Mouse (Mus musculus) MEL (cell line): Measurements from ENCODE around the gene Moxd1. TPM values are rescaled to one million over a fixed set of nuclear protein-coding genes. Genes with fewer than 3 reads are reported as not detected.

Source experiments
- DNase-seq: peaks from one replicate; pipeline ENCODE4 v3.0.0; 2011; ENCODE audit warnings: low read depth, low spot score
- H3K27ac ChIP-seq: 2 replicates; pipeline ENCODE4 v1.5.1; 2012; ENCODE audit warnings: low read depth, mild to moderate bottlenecking, control low read depth, low read length, moderate library complexity; ENCODE audit not compliant: control insufficient read depth
- H3K27me3 ChIP-seq, 2 experiments: fragments of 150-350 bp in 1 of 2; sonication (generic) in 1 of 2; 2 replicates each; pipeline ENCODE4 v1.6.1; 2012; ENCODE audit warnings: low read length in 2 of 2, mild to moderate bottlenecking in 2 of 2, improper control_type of control experiment in 1 of 2, moderate library complexity in 1 of 2; ENCODE audit not compliant: insufficient read depth in 2 of 2, control insufficient read depth in 1 of 2
- H3K36me3 ChIP-seq, 2 experiments: 2 replicates each; pipeline ENCODE4 v1.6.1; 2012 to 2014; ENCODE audit warnings: low read length in 2 of 2, improper control_type of control experiment in 1 of 2, inconsistent platforms in 1 of 2, mild to moderate bottlenecking in 1 of 2; ENCODE audit not compliant: insufficient read depth in 2 of 2, control insufficient read depth in 1 of 2
- H3K4me1 ChIP-seq, 2 experiments: fragments of 150-350 bp in 1 of 2; sonication (generic) in 1 of 2; 2 replicates each; pipeline ENCODE4 v1.6.1; 2012; ENCODE audit warnings: low read length in 2 of 2, improper control_type of control experiment in 1 of 2, mild to moderate bottlenecking in 1 of 2; ENCODE audit not compliant: insufficient read depth in 2 of 2, control insufficient read depth in 1 of 2
- H3K4me3 ChIP-seq, 2 experiments: fragments of 150-350 bp in 1 of 2; sonication (generic) in 1 of 2; 2 replicates each; pipeline ENCODE4 v1.5.1; 2012; ENCODE audit warnings: low read depth in 2 of 2, low read length in 2 of 2, mild to moderate bottlenecking in 2 of 2, moderate library complexity in 2 of 2, control low read depth in 1 of 2, improper control_type of control experiment in 1 of 2; ENCODE audit not compliant: control insufficient read depth in 1 of 2, insufficient read depth in 1 of 2
- H3K79me2 ChIP-seq: 2 replicates; pipeline ENCODE4 v1.6.1; 2012; ENCODE audit warnings: mild to moderate bottlenecking, low read length, moderate library complexity; ENCODE audit not compliant: control insufficient read depth, poor library complexity, insufficient read depth
- H3K9ac ChIP-seq: 2 replicates; pipeline ENCODE4 v1.6.1; 2012; ENCODE audit warnings: low read depth, mild to moderate bottlenecking, control low read depth, low read length, moderate library complexity; ENCODE audit not compliant: control insufficient read depth, poor library complexity, severe bottlenecking
- H3K9me3 ChIP-seq: fragments of 150-350 bp; sonication (generic); replicated peaks from 2 replicates; pipeline ENCODE4 v1.6.1; 2012; ENCODE audit warnings: mild to moderate bottlenecking, low read length, improper control_type of control experiment, moderate library complexity; ENCODE audit not compliant: insufficient read depth
- CHD1 ChIP-seq: IDR thresholded peaks from 2 replicates; pipeline ENCODE4 v1.6.1; 2012; ENCODE audit warnings: low read depth, mild to moderate bottlenecking, inconsistent platforms, low read length, improper control_type of control experiment
- CHD2 ChIP-seq: IDR thresholded peaks from 2 replicates; pipeline ENCODE4 v1.6.1; 2011; ENCODE audit warnings: low read length, improper control_type of control experiment
- CTCF ChIP-seq, 3 experiments: IDR thresholded peaks in 2 of 3; conservative IDR thresholded peaks in 1 of 3; 2 replicates each; pipeline ENCODE4 v1.5.1; 2011 to 2012; ENCODE audit warnings: low read length in 3 of 3, low read depth in 2 of 3, mild to moderate bottlenecking in 2 of 3, improper control_type of control experiment in 1 of 3, inconsistent platforms in 1 of 3, mixed read lengths in 1 of 3, moderate library complexity in 1 of 3; ENCODE audit not compliant: control insufficient read depth in 1 of 3, insufficient read depth in 1 of 3, poor library complexity in 1 of 3, severe bottlenecking in 1 of 3
- ELF1 ChIP-seq: IDR thresholded peaks from 2 replicates; pipeline ENCODE4 v1.6.1; 2014; ENCODE audit warnings: low read depth, mild to moderate bottlenecking, inconsistent platforms, low read length, improper control_type of control experiment, moderate library complexity
- EP300 ChIP-seq, 2 experiments: IDR thresholded peaks; 2 replicates each; pipeline ENCODE4 v1.6.1; 2011; ENCODE audit warnings: improper control_type of control experiment in 2 of 2, low read length in 2 of 2, low read depth in 1 of 2, mild to moderate bottlenecking in 1 of 2
- ETS1 ChIP-seq: IDR thresholded peaks from 2 replicates; pipeline ENCODE4 v1.6.1; 2012; ENCODE audit warnings: low read depth, mild to moderate bottlenecking, inconsistent platforms, low read length, improper control_type of control experiment, moderate library complexity
- HCFC1 ChIP-seq: IDR thresholded peaks from 2 replicates; pipeline ENCODE4 v1.6.1; 2012; ENCODE audit warnings: low read depth, mild to moderate bottlenecking, inconsistent platforms, low read length, improper control_type of control experiment, moderate library complexity
- KAT2A ChIP-seq: conservative IDR thresholded peaks from 2 replicates; pipeline ENCODE4 v1.6.1; 2012; ENCODE audit warnings: low read depth, low read length, improper control_type of control experiment, inconsistent platforms
- MAZ ChIP-seq: IDR thresholded peaks from 2 replicates; pipeline ENCODE4 v1.6.1; 2012; ENCODE audit warnings: low read depth, mild to moderate bottlenecking, inconsistent platforms, low read length, improper control_type of control experiment
- MEF2A ChIP-seq: IDR thresholded peaks from 2 replicates; pipeline ENCODE4 v1.6.1; 2014; ENCODE audit warnings: low read depth, mild to moderate bottlenecking, inconsistent platforms, low read length, improper control_type of control experiment; ENCODE audit not compliant: poor library complexity, insufficient replicate concordance, severe bottlenecking; ENCODE audit errors: extremely low read depth
- NELFE ChIP-seq: IDR thresholded peaks from 2 replicates; pipeline ENCODE4 v1.6.1; 2011; ENCODE audit warnings: low read depth, low read length, improper control_type of control experiment
- NRF1 ChIP-seq: IDR thresholded peaks from 2 replicates; pipeline ENCODE4 v1.6.1; 2014; ENCODE audit warnings: low read depth, mild to moderate bottlenecking, inconsistent platforms, low read length, improper control_type of control experiment, moderate library complexity; ENCODE audit not compliant: poor library complexity, insufficient read depth, severe bottlenecking
- POLR2AphosphoS2 ChIP-seq: IDR thresholded peaks from 2 replicates; pipeline ENCODE4 v1.6.1; 2011; ENCODE audit warnings: low read length, improper control_type of control experiment
- POLR2AphosphoS5 ChIP-seq: IDR thresholded peaks from 2 replicates; pipeline ENCODE4 v1.6.1; 2012; ENCODE audit warnings: low read depth, borderline replicate concordance, mild to moderate bottlenecking, inconsistent platforms, low read length, moderate library complexity, mixed read lengths
- RCOR1 ChIP-seq: IDR thresholded peaks from 2 replicates; pipeline ENCODE4 v1.6.1; 2012; ENCODE audit warnings: low read depth, mild to moderate bottlenecking, inconsistent platforms, low read length, improper control_type of control experiment
- SMC3 ChIP-seq: IDR thresholded peaks from 2 replicates; pipeline ENCODE4 v1.6.1; 2011; ENCODE audit warnings: low read depth, low read length, improper control_type of control experiment
- TAL1 ChIP-seq: IDR thresholded peaks from 2 replicates; pipeline ENCODE4 v1.6.1; 2012; ENCODE audit warnings: mild to moderate bottlenecking, inconsistent platforms, low read length, moderate library complexity, mixed read lengths
- TCF12 ChIP-seq: IDR thresholded peaks from 2 replicates; pipeline ENCODE4 v1.6.1; 2014; ENCODE audit warnings: low read depth, mild to moderate bottlenecking, inconsistent platforms, low read length, improper control_type of control experiment, moderate library complexity
- USF2 ChIP-seq, 2 experiments: IDR thresholded peaks; 2 replicates each; pipeline ENCODE4 v1.6.1; 2011 to 2012; ENCODE audit warnings: improper control_type of control experiment in 2 of 2, low read length in 2 of 2, borderline replicate concordance in 1 of 2, inconsistent platforms in 1 of 2, low read depth in 1 of 2, mild to moderate bottlenecking in 1 of 2; ENCODE audit not compliant: insufficient read depth in 1 of 2
- ZKSCAN1 ChIP-seq: IDR thresholded peaks from 2 replicates; pipeline ENCODE4 v1.6.1; 2012; ENCODE audit warnings: low read depth, mild to moderate bottlenecking, inconsistent platforms, low read length, improper control_type of control experiment, moderate library complexity
- polyA plus RNA-seq, 2 experiments: library from polyadenylated mRNA; stranded (reverse) in 1 of 2; unstranded in 1 of 2; fragments of >175 nt in 1 of 2; fragments of >200 nt in 1 of 2; gene quantifications; 2 replicates each; pipeline versions ENCODE4 v1.2.1 to v1.2.4; 2012; ENCODE audit warnings: low replicate concordance in 2 of 2, low read depth in 1 of 2; ENCODE audit not compliant: insufficient read length in 2 of 2, insufficient read depth in 1 of 2, missing spikeins in 1 of 2
- total RNA-seq: library from RNA; depleted of rRNA; stranded (reverse); fragments of 300-350 nt; gene quantifications from 2 replicates; pipeline ENCODE4 v1.2.3, GENCODE M21; 2012

Gene Moxd1
- total and polyA plus RNA-seq, 3 experiments, result not detected

DNA sequence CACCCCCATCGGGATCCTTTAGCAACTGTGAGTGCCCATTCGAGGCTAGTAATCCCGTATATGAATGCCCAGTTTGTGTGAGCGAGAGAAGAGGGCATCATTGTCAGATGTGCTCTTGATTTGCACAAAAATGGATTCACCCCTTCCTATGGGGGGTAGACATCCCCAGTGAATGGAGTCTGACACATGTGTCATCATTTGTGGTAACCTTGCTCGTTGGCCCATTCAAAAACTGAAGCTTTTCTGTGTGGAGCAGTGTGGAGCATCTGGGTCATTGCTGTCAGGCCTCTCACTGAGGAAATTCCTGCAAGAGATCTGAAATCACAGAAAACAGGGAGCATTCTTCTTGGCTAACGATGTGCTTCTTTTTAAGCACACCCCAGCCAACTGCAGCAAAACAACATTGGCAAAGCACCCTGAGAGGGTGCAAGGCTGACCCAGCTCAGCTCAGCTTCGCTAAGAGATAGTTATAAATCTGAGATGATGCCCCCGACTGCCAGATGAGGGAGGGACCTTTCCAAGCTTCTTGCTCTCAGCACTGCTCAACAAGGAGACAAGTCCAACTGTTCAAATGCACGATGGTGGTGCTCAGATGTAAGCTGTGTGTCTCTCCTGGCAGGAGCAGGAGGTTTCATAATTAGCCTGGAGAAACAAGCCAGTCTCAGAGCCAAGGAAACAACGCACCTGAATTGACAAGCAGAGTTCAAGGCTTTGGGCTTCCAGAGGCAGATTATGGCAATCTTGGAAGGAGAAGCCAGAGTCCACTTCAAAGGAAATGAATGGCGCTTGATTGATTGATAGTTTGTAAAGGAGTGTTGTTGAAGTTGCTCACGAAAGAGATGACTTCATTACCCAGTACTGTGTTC, 5.2 kb downstream of the Moxd1 start:
- H3K9me3 ChIP-seq, result no peaks in the 10 kb centered on the region
- no peak overlapping the region for H3K27ac ChIP-seq
- peaks cover 2 to 7% of the 10 kb centered on the region in 2 experiments; a peak in 3 of 4 replicates for H3K27me3 ChIP-seq
- no peaks in the 10 kb centered on the region for H3K4me1 ChIP-seq
- no peak for DNase-seq
- no peaks in the 10 kb centered on the region for H3K36me3 ChIP-seq
- no peak overlapping the region for H3K4me3 ChIP-seq
- H3K79me2 ChIP-seq, result no peaks in the 10 kb centered on the region
- no peak overlapping the region for H3K9ac ChIP-seq
- TF ChIP-seq ZKSCAN1, result no peak
- no peak for TF ChIP-seq POLR2AphosphoS5
- no peak for TF ChIP-seq ELF1
- TF ChIP-seq NELFE, result no peak
- no peak for TF ChIP-seq SMC3
- no peak for TF ChIP-seq MAZ
- TF ChIP-seq RCOR1, result no peak
- no peak for TF ChIP-seq CHD2
- no peak for TF ChIP-seq TAL1
- TF ChIP-seq POLR2AphosphoS2, result no peak
- TF ChIP-seq NRF1, result no peak
- no peak for TF ChIP-seq CHD1
- no peak for TF ChIP-seq ETS1
- TF ChIP-seq MEF2A, result no peak

DNA sequence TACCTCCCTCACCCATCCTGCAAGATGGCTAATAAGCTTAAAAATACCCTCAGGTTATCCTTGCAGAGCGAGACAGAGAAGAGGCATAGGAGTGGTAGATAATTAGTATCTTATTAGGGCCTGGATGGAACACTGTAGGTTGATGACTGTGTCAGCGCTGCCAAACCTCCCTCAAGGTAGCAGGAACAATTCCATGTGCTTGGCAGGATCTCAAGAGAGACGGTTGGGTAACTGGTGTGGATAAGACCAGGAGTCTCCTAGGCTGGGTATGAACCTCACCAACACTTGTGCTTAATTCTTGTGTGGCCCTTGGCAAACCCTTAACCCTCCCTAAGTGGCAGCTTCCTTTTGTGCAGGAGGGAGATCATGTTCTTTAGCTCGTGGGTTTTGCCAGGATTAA, 9.0 kb downstream of the Moxd1 start:
- H3K36me3 ChIP-seq, result no peaks in the 10 kb centered on the region
- no peaks in the 10 kb centered on the region for H3K4me1 ChIP-seq
- H3K9ac ChIP-seq, result no peak overlapping the region

More for the DNA sequence above, 9.0 kb downstream of the Moxd1 start:
- H3K79me2 ChIP-seq, result no peaks in the 10 kb centered on the region
- TF ChIP-seq EP300 (IDR thresholded peaks at IDR 0.05; ENCODE audit: low read depth in 1 of 2, low read length in 2 of 2), result no peak
- TF ChIP-seq CHD2, result no peak
- TF ChIP-seq USF2 (IDR thresholded peaks at IDR 0.05; ENCODE audit: borderline replicate concordance in 1 of 2, insufficient read depth in 1 of 2, low read depth in 1 of 2, low read length in 2 of 2), result no peak
- TF ChIP-seq HCFC1, result no peak
- no peak for TF ChIP-seq RCOR1
- no peak for TF ChIP-seq CTCF (IDR thresholded peaks at IDR 0.05 in 2 of 3, conservative IDR thresholded peaks at IDR 0.05 in 1 of 3; ENCODE audit: control insufficient read depth in 1 of 3, insufficient read depth in 1 of 3, low read depth in 2 of 3, low read length in 3 of 3, poor library complexity in 1 of 3, severe bottlenecking in 1 of 3)
- TF ChIP-seq TCF12, result no peak
- no peak for TF ChIP-seq ELF1
- no peak for TF ChIP-seq KAT2A
- H3K4me3 ChIP-seq, result no peak overlapping the region
- no peak overlapping the region for H3K27ac ChIP-seq
- H3K9me3 ChIP-seq, result no peaks in the 10 kb centered on the region
- no peak for DNase-seq
- peaks cover 0 to 6% of the 10 kb centered on the region in 2 experiments; a peak in 3 of 4 replicates for H3K27me3 ChIP-seq
